Mouse (Mus musculus) liver, adult 2 months (tissue): Measurements from ENCODE around the gene Zdhhc8. TPM values are rescaled to one million over a fixed set of nuclear protein-coding genes. Genes with fewer than 3 reads are reported as not detected.

ENCODE experiments used
- DNase-seq: peaks from one replicate; pipeline ENCODE4 v3.0.0-alpha.2; 2011; ENCODE audit warnings: low read depth, low spot score; ENCODE audit errors: extremely low read depth
- H3K27ac ChIP-seq: fragments of 200-500 bp; replicated peaks from 2 replicates; pipeline ENCODE4 v1.5.1; 2012; ENCODE audit warnings: low read depth, mild to moderate bottlenecking, control low read depth, inconsistent platforms, low read length; ENCODE audit not compliant: insufficient read depth
- H3K27me3 ChIP-seq: fragments of 200-500 bp; 2 replicates; pipeline ENCODE4 v1.6.1; 2012; ENCODE audit warnings: mild to moderate bottlenecking, moderate library complexity, low read length, inconsistent platforms; ENCODE audit not compliant: control insufficient read depth, insufficient read depth
- H3K36me3 ChIP-seq: fragments of 200-500 bp; 2 replicates; pipeline ENCODE4 v1.6.1; 2012; ENCODE audit warnings: low read length, inconsistent platforms; ENCODE audit not compliant: control insufficient read depth, insufficient read depth
- H3K4me1 ChIP-seq: fragments of 200-500 bp; 2 replicates; pipeline ENCODE4 v1.6.1; 2011; ENCODE audit warnings: low read length; ENCODE audit not compliant: control insufficient read depth, insufficient read depth
- H3K4me3 ChIP-seq: fragments of 200-500 bp; 2 replicates; pipeline ENCODE4 v1.5.1; 2011; ENCODE audit warnings: low read depth, mild to moderate bottlenecking, control low read depth, low read length, moderate library complexity; ENCODE audit not compliant: insufficient read depth
- H3K79me2 ChIP-seq: fragments of 200-500 bp; 2 replicates; pipeline ENCODE4 v1.6.1; 2012; ENCODE audit warnings: inconsistent platforms, mild to moderate bottlenecking, low read length, moderate library complexity; ENCODE audit not compliant: control insufficient read depth, insufficient read depth
- H3K9ac ChIP-seq: fragments of 200-500 bp; 2 replicates; pipeline ENCODE4 v1.6.1; 2012; ENCODE audit warnings: low read depth, mild to moderate bottlenecking, control low read depth, inconsistent platforms, low read length
- CTCF ChIP-seq: fragments of 200-500 bp; IDR thresholded peaks from 2 replicates; pipeline ENCODE4 v1.5.1; 2011; ENCODE audit warnings: low read depth, low read length, control low read depth
- POLR2A ChIP-seq: fragments of 200-500 bp; IDR thresholded peaks from 2 replicates; pipeline ENCODE4 v1.6.1; 2011; ENCODE audit warnings: low read length, control low read depth; ENCODE audit not compliant: insufficient read depth; ENCODE audit errors: extremely low read depth
- WGBS: fragments of 180-500 bp; shearing (Covaris S2); methylation state at CpG from one replicate; pipeline ENCODE4 v1.1.7; 2018; 5-methylcytosine and 5-hydroxymethylcytosine counted together
- polyA plus RNA-seq: library from polyadenylated mRNA; depleted of rRNA; stranded (reverse); fragments of >200 nt; gene quantifications from 2 replicates; pipeline ENCODE4 v1.2.3, GENCODE M21; 2012
- total RNA-seq: library from RNA; depleted of rRNA; stranded (reverse); fragments of >200 nt; gene quantifications from 2 replicates; pipeline ENCODE4 v1.2.3, GENCODE M21; 2014

Zdhhc8 gene
- total and polyA plus RNA-seq, 2 experiments, result 1.2 to 12.3 TPM

DNA sequence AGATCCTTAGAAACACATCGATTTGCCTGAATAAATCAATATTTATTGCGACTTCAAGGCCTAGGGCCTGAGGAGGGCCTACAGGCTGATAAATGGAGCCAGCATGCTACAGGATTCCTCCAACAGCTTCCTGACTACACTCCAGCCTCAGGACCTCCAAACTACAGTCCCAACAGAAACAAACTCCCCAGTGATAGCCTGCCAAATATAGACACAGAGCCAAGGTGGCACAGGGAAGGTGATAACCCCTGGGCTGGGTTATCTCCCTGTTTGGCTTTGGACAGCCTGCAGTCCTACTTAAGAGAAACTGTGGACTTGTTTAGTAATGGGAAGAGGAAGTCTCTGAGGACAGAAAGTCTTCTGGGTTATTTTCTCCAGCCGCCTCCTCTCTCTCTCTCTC is 47.7 kb downstream of the Zdhhc8 start:
- Histone ChIP-seq H3K9ac (no peak overlapping the region), H3K79me2 (no peaks in the 10 kb centered on the region), H3K27me3 (no peaks in the 10 kb centered on the region), H3K4me3 (no peak overlapping the region), H3K27ac (no peak overlapping the region), H3K36me3 (no peaks in the 10 kb centered on the region), H3K4me1 (0 out of 2 replicates have a peak, but pooled peaks cover 2% of the 10 kb centered on the region)
- DNase-seq, result no peak
- TF ChIP-seq POLR2A (no peak), CTCF (no peak)
- 37% methylated on average over 3 of the region's 3 CpGs for WGBS

DNA sequence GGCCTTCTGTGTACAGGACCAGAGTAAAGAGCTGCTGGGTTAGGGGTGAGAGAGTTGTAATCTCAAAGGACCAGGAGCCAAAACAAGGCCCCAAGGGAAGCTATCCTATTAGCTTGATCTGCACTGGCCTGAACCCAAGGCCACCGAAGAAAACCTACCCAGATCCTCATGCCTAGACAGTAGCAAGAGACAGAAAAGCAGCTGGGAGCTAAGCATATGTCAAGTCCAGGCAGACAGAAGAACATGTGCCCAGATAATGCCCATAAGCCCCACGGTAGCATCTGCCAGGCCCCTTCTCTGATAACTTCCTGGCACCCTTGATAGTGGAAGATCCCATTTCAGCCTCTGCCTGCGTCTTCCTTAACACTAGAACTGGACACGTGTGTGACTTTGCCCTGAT is 48.1 kb downstream of the Zdhhc8 start:
- Histone ChIP-seq H3K4me1 (0 out of 2 replicates have a peak, but pooled peaks cover 2% of the 10 kb centered on the region), H3K79me2 (no peaks in the 10 kb centered on the region), H3K4me3 (no peak overlapping the region), H3K9ac (no peak overlapping the region), H3K27me3 (no peaks in the 10 kb centered on the region), H3K36me3 (no peaks in the 10 kb centered on the region), H3K27ac (no peak overlapping the region)
- WGBS, result 37% methylated on average over 4 of the region's 4 CpGs
- no peak for TF ChIP-seq POLR2A
- TF ChIP-seq CTCF, result no peak
- no peak for DNase-seq

DNA sequence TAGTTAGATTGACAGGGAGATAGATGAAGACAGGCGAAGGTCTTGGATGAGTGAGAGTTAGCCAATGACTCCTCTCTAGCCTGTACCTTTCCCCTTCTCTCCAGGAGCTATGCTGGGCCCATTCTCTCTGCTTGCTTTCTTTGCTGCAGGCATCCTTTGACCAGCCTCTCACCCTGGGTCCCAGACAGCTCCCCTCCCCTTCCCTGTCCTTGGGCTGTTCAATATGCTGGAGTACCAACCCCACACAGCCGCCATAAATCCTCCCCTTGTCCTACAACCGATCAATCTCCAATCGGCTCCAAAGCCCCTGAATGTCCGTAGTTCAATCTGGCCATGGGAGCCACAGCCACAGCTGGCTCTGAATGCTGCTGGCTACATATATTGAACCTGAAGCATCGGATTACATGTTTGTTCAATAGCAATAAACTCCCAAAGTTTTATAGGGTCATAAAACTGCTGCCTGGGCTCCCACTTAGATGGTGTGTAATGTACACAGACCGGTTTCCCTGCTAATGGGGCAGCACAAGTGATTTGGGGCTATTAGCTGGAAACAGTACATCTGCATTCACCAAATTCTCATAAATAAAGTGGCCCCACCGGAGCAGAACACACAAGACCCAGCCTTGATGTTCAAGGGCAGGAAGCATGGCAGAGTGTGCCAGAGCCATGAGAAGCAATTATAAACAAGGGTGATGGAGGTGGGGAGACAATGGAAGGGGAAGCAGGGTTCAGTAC is 49.1 kb downstream of the Zdhhc8 start:
- Histone ChIP-seq H3K27me3 (no peaks in the 10 kb centered on the region; the same call in 1 of the 2 replicates), H3K4me1 (0 out of 2 replicates have a peak, but pooled peaks cover 2% of the 10 kb centered on the region), H3K9ac (no peak overlapping the region), H3K79me2 (no peaks in the 10 kb centered on the region), H3K36me3 (no peaks in the 10 kb centered on the region), H3K4me3 (no peak overlapping the region), H3K27ac (no peak overlapping the region)
- no peak for DNase-seq
- TF ChIP-seq POLR2A, result no peak
- TF ChIP-seq CTCF, result no peak
- 89% methylated on average over 8 of the region's 8 CpGs for WGBS

DNA sequence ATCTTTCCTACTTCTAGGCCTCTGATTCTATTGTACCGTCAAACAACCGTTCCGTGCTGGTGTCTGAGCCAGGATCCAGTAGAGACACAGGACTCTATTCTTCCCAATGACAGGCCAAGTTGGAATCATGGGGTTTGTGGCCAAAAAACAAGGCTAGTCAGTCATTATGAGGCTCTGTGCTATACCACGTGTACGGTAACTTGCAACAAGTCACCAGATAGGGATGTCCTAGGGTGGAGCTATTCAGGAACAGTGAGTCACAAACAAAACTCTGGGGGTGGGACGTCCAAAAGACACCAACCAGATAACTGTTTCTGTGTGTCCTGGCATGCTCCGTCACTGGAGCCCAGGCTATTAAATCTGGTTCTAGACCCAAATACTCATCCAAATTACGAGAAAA is 52.2 kb downstream of the Zdhhc8 start:
- 84% methylated on average over 8 of the region's 8 CpGs for WGBS
- TF ChIP-seq POLR2A (no peak), CTCF (no peak)

DNA sequence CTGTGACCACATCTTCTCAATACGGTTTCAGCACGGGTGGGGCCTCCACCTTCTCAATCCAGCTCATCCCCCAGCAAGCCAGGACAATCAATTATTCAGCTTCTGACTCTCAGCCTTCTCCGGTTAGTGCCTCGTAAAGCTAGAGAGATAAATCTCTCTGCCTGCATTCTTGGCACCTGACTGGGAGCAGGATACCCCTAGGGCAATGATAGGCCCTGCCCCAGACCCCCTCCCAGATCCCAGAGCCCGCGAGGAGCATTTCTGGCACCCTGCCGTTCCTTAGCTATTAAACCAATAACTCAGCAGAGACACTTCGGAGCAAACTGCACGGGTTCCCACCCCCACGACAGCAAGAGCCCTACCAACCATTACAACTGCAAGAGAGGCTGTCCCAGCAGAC is 53.5 kb downstream of the Zdhhc8 start:
- no peak for DNase-seq
- Histone ChIP-seq H3K4me3 (no peak overlapping the region), H3K27me3 (no peaks in the 10 kb centered on the region; the same call in 1 of the 2 replicates), H3K79me2 (no peaks in the 10 kb centered on the region), H3K4me1 (0 out of 2 replicates have a peak, but pooled peaks cover under 1% of the 10 kb centered on the region), H3K27ac (no peak overlapping the region), H3K9ac (no peak overlapping the region), H3K36me3 (no peaks in the 10 kb centered on the region)
- 66% methylated on average over 10 of the region's 10 CpGs for WGBS
- no peak for TF ChIP-seq CTCF
- no peak for TF ChIP-seq POLR2A

More for the DNA sequence above, 52.2 kb downstream of the Zdhhc8 start:
- Histone ChIP-seq H3K36me3 (no peaks in the 10 kb centered on the region), H3K4me3 (no peak overlapping the region), H3K27ac (no peak overlapping the region), H3K4me1 (0 out of 2 replicates have a peak, but pooled peaks cover 2% of the 10 kb centered on the region), H3K27me3 (no peaks in the 10 kb centered on the region; the same call in 1 of the 2 replicates), H3K79me2 (no peaks in the 10 kb centered on the region), H3K9ac (no peak overlapping the region)
- no peak for DNase-seq

DNA sequence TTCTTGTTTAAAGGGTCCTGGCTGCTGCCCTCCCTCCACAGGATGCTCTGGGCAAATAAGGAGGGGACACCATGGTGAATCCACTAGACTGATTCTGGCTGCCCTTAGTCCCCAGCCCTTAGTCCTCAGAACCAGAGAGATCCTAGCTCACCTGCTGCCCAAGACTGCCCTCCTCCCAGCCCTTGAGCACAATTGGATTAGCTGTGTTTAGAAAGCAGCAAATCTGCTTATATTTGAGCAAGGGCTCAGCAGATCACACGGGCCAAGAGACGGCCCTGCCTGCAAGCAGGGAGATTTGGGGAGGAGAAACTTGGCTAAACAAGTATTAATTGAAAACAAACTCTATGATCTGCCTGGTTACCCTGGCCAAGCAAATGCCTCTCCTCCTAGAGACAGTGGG is 55.3 kb downstream of the Zdhhc8 start:
- DNase-seq, result no peak
- TF ChIP-seq CTCF (no peak), POLR2A (no peak)
- Histone ChIP-seq H3K4me1 (peaks cover 5% of the 10 kb centered on the region; the same call in 1 of the 2 replicates), H3K27me3 (no peaks in the 10 kb centered on the region; the same call in 1 of the 2 replicates), H3K79me2 (no peaks in the 10 kb centered on the region), H3K9ac (no peak overlapping the region), H3K27ac (no peak overlapping the region), H3K36me3 (no peaks in the 10 kb centered on the region), H3K4me3 (no peak overlapping the region)
- 17% methylated on average over 2 of the region's 2 CpGs for WGBS
